Mouse (Mus musculus): ENCODE measurements at regions not wholly inside any gene's neighbourhood (a gene's known extent, or its start where the extent isn't known, plus 50 kb on each side); places are given as distances from the start of the nearest gene placed in this dataset.

DNA sequence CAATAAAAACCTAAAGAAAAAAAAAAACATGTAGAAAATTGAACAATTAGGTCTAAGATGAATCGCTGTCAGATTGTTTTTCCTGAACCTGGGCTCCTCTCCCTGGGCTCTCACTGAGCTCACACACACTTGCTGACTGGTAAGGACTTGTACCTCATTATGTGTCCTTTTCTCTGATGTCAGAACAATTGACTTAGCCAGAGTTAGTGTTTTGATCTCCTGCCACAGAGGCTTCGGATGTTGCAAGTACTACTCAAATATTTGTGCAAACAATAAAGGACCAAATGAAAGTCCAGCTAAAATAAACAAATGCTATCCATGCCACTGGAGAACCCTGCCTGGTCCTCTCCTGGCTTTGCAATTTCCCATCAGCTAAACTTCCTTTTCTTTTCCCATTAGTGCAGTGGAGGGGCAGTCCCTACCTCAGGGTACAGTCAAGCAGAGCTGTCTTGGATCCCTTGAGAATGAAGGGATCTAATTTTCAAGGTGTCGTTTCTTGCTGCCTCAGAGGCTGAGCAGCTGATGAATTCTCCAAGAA, 399.6 kb downstream of the Nbas start:
- DNase-seq: no peak

- DNase-seq: no peak
Observed at GRCm38 (mm10) chr12:13639336-13639735, 370.4 kb downstream of the Nbas start.

Data from adrenal gland, adult 8-10 months (tissue).